Mouse (Mus musculus) frontal cortex, postnatal 25 days (tissue): ENCODE measurements around the gene Cyyr1.

Experiments
- DNase-seq, 2 experiments: peaks; one replicate each; pipeline ENCODE4 v3.0.0; 2022; ENCODE audit warnings: low spot score in 2 of 2

Gene Cyyr1

DNA sequence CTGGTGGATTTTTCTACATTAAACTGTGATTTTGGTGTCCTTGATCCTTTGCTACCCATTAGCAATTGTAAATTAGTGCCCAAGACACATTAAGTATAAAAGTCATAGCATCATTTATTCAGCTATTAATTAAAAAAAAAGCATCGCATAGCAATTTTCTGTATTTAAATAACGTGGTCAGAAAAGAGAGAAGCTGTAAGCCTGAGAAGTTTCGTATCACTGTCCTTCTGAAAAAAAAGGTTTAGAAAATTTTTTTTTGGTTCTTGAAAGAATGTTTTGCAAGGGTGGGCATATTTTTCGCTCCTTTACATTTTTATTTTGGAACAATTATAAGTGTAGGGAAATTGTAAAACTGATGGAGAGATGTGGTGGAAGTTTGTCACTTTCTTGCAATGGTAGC, 83.1 kb downstream of the Cyyr1 start:
- DNase-seq: no peak

GRCm38 (mm10) chr16:85455043-85455442, 98.2 kb downstream of the Cyyr1 start:
- DNase-seq: no peak

- no peak for DNase-seq
Measured at GRCm38 (mm10) chr16:85446306-85446705, 106.9 kb downstream of the Cyyr1 start.

DNA sequence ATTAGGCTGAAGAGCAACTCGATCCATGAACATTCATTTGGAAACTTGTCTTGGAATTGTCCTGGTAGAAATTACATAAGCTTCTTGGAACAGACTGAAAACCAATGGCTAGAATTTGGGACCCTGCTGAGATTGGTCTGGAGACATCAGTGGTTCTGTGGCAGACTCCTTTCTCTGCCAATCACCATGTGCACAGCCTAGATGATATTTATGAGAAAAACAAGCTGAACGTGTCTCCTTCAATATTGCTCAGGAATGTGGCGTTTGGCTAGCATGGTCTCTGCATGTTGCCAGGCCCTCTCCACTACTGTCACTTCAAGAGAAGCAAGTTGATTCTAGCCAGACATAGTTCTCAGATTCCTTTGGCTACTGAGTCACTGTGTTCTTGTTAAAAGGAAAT, 107.4 kb downstream of the Cyyr1 start:
- DNase-seq: no peak

DNA sequence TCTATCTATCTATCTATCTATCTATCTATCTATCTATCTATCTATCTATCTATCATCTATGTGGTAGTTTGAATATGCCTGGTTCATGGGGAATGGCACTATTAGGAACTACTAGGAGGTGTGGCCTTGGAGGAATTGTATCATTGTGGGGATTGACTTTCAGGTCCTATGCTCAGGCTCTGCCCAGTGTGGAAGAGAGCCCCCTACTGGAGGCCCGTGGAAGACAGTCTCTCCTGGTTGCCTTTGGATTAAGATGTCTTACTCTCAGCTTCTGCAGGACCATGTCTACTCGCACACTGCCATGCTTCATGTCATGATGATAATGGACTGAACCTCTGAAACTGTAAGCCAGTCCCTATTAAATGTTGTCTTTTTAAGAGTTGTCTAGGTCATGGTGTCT, 117.8 kb downstream of the Cyyr1 start:
- peak; percentile 7 to 22 for DNase-seq

GRCm38 (mm10) chr16:85429173-85429572, 124.0 kb downstream of the Cyyr1 start:
- no peak for DNase-seq

DNA sequence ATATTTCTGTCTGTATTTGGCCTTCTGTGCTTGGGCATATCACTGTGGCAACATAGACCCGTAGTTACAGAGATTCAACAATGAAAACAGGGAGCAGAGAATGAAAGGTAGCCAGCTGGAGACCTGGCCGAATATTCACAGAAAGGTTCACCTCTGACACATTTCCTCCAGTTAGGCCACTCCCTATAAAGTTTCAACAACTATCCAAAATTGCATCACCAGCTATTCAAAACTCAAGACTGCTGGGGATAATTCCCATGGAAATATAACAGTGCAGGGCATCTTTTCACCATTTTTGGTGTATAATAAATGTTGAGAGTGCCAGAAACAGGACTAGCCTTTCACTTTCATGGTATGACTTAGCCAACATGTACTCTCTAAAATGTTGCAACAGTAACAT, 130.3 kb downstream of the Cyyr1 start:
- DNase-seq: no peak

DNA sequence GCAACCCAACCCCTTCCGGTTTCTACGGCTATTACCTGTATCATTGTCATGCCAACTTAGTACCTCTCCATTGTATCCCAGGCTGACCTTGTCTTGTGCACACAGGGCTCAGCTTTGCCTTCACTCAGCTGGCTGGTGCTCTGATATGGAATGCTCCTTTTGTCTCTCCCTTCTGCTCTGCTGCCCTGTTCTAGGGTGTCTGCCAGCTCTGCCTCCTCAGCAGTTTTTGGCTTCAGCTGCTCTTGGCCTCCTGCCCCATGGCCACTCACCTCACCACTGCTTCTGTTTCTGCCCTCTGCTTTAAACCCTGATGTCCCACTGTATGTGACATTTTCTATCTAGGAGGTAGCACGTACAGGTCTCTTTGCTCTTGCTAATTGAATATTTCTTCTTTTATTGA, 137.8 kb downstream of the Cyyr1 start:
- DNase-seq: no peak

DNA sequence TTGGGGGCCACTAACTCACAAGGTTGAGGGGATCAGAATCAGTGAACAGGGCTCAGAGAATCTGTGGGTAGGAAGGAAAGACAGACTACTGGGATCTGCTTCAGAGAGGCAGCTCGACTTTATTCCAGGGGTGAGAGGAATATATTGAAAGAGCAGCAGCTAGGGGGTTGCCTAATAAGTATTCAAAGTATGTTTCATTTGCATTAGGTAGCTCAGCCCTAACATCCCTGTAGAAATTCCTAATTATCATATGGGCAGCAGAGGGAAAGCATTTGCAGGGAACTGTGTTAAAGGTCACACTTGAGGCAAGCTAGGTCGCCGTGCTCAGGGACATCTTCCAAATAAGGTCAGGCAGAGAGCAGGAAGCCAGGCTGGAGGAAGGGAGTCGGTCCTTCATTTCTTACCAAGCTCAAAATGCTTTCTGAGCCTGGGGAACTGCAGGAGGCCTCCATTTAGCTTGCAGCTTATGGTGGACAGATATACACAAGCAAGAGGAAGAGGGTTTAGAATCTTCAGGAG, 159.7 kb downstream of the Cyyr1 start:
- DNase-seq: no peak

GRCm38 (mm10) chr16:85386801-85387200, 166.4 kb downstream of the Cyyr1 start:
- no peak for DNase-seq
